Mouse (Mus musculus) cerebellum, postnatal 10 days (tissue): ENCODE measurements at regions not wholly inside any gene's neighbourhood (a gene's known extent, or its start where the extent isn't known, plus 50 kb on each side); places are given as distances from the start of the nearest gene placed in this dataset.

Experiments
- DNase-seq, 2 experiments: peaks; one replicate each; pipeline ENCODE4 v3.0.0; 2021; ENCODE audit warnings: mixed read lengths in 2 of 2

- peak; percentile 12 to 34 for DNase-seq
These were observed 197.4 kb downstream of the Meis1 start for GRCm38 (mm10) chr11:18821384-18821783.

DNA sequence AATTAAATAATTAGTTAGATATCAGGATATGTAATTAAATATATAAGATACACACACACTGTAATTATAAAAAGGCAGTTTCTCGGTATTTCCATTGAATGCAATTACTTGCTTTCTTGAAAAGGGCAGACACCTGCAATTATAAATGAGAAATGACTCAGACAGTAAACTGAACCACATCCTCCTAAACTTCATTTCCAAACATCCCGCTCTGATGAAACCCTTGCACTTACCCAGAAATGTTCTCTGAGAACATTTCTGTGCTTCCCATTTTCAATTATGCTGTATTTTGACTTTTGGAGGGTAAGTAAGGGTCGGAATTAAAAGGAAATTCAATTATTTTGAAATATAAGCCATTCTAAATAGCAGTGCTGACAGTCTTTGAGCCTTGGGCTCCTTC is 204.7 kb downstream of the Meis1 start:
- DNase-seq, result no peak

- DNase-seq, result no peak
These were observed 251.3 kb downstream of the Meis1 start for GRCm38 (mm10) chr11:18767479-18767878.

GRCm38 (mm10) chr11:18766458-18767016 is 252.2 kb downstream of the Meis1 start:
- no peak for DNase-seq

- peak in 1 of 2 experiments; percentile 31 for DNase-seq
These were observed 260.2 kb downstream of the Meis1 start for GRCm38 (mm10) chr11:18758591-18759074.

GRCm38 (mm10) chr11:18756576-18756975 is 262.2 kb downstream of the Meis1 start:
- peak; percentile 56 to 69 for DNase-seq

DNA sequence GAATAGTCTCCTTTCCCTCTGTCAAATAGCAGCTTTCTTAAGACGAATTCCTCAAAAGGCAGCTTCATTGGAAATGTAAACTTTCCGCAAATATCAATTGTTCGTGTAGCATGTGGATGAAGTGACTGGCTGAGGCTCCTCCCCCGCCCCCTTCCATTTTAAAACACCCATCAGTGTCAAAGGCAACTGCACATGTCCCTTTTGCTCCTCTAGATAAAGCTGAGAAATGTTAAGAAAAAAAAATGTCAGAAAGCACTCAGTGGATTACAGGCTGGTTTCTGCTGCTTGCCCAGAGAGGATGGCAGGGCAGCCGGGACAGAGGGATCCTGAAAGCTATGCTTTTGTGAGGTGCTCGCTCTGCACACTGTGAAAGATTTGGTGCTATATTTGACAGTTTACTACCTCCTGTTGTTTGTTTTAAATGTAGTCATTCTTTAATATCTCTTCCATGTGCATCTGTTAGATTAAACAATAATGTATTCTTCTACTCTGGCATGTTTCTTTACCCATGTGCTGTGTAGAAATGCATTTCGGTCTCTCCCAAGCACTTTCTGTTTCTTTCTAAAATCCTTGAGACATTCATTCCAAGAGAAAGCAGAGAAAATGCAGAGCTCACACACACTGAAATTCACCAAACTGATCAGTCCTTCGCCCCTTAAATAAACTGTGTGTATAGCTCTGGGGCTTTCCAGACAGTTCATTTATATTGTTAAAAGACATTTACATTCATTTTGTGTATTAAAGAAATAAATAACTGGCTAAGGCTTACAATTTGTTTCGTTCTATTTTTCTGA is 263.9 kb downstream of the Meis1 start:
- DNase-seq, result peak; percentile 76 to 79

- DNase-seq, result peak; percentile 70 to 73
These were observed 264.9 kb downstream of the Meis1 start for GRCm38 (mm10) chr11:18753856-18754255.

DNA sequence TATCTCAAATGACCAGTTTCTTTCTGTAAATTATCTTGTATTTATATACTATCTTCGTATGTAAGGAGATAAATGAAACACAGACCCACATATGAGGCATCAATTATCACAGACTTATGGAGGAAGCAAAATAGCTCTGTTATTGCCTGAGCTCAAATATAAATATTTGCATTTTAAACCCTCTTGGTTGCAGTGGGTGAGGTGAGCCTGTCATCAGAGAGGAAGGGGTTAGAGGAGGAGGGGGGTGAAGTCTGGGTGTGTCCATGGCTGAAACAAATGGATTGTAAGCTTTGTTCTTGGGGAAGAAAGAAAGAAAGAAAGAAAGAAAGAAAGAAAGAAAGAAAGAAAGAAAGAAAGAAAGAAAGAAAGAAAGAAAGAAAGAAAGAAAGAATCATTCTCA is 265.5 kb downstream of the Meis1 start:
- DNase-seq, result peak; percentile 59 to 69

DNA sequence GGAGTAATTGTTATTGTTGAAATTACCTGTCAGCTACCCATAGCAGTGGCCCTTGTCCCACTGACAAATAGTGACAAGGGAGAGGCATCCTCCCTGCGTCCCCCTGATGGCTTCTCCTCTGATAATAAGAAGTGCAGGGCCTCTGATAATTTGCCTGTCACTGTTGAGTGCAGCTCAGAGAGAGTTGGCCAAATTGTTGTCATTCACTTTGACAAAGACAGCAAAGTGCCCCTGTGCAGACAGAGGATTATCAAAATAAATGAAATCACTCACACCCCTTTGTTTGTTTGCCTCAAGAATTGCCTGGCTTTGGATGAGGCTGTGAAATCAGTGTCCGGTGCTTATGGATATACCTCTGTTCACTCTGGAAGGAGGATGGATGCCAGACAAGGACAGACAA is 266.3 kb downstream of the Meis1 start:
- DNase-seq, result peak; percentile 60 to 71

DNA sequence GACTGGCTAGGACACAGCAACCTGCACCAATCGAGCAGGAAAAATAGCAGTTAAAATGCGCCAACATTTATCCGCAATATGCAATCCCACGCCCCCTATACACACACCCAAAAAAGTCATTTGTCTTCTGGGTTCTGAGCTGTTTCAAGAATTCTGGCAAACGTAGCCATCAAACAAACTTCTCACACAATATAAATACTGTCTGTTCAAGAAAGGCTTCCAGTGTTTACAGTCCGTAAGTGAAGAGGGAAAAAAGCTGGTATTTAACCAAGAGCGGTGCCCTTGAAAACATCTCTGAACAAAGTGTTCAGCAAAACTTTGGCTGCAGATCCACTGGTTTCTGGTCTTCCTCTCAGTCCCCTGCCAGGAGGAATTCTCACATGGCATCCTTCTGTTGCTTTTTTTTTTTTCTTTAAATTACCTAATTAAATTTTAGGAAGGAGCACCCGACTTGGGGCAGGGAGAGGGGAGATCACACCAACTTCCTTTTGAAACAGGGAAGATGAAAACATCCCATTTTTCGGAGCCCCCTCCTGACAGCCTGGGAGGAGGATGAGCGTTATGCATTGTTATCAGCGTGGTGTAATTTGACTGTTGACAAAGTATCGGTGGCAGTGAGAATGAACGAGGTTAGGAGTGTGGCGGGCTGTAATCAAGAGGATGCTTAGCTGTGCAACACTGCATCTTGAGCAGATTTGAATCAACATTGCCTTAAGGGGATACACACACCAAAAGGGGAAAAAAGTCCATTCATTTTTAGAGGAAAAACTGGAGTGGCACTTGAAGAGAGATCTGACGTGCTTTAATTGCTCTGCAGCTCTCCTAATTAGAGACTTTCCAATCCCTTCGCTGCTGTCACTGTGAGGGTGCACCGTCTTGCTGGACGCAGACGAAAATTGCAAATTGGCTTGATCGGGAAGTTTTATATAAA is 267.6 kb downstream of the Meis1 start:
- peak; percentile 63 to 75 for DNase-seq

GRCm38 (mm10) chr11:18750080-18750375 is 268.8 kb downstream of the Meis1 start:
- no peak for DNase-seq

GRCm38 (mm10) chr11:18749265-18750079 is 269.3 kb downstream of the Meis1 start:
- peak; percentile 73 to 75 for DNase-seq

- DNase-seq, result peak; percentile 49 to 69
These were observed 270.8 kb downstream of the Meis1 start for GRCm38 (mm10) chr11:18747871-18748461.

GRCm38 (mm10) chr11:18747361-18747760 is 271.4 kb downstream of the Meis1 start:
- peak; percentile 31 to 53 for DNase-seq

- DNase-seq, result peak; percentile 52 to 62
These were observed 272.3 kb downstream of the Meis1 start for GRCm38 (mm10) chr11:18746486-18746885.

DNA sequence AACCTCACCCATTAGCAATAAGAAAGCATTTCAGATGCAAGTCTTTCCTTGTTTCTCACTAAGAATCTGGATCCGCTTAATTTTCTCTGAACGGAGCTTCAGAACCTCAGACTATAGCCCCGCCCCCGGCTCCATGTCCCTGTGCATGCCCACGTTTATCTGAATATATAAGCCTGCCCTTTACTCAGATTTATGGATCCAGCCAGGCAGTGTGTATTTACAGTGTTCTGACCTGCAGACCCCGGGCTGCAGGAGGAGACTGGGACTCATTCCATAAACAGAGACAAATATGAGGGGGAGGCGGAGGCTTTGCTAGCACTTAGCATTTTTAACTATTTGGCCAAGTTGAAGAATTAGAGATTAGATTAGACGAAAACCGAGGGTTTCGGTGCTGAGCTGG is 272.9 kb downstream of the Meis1 start:
- peak; percentile 62 for DNase-seq

DNA sequence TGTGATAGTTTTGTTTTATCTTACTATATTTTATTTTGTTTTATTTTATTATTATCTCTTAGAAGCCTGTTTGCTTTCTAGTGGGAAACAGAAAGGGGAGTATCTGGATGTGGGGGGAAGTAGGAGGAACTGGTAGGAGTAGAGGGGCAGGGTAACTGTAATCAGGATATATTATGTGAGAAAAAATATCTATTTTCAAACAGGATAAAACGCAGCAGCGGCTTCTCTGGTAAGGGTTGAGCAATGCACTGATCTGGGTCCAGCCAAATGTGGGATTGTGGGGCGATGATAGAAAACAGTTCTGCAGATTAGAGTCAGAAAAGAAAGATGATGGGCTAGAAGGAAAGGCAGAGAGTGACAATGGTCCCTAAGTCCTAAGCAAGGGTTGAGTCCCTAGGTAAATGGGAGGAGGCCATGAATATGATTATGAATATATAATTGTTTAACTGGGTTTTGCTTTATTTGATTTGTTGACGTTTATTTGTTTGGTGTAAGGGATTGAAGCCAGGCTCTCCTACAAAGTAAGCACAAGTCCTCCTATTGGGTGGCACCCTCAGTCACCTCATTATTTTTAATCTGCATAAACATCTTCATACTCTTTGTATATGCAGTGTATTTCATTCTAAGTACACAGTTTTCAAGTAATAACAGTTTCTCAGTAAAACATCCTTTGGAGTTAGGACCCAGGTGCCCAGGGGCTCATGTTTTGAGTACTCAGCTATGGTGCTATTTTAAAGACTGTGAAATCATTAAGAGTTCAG is 283.7 kb downstream of the Meis1 start:
- no peak for DNase-seq

DNA sequence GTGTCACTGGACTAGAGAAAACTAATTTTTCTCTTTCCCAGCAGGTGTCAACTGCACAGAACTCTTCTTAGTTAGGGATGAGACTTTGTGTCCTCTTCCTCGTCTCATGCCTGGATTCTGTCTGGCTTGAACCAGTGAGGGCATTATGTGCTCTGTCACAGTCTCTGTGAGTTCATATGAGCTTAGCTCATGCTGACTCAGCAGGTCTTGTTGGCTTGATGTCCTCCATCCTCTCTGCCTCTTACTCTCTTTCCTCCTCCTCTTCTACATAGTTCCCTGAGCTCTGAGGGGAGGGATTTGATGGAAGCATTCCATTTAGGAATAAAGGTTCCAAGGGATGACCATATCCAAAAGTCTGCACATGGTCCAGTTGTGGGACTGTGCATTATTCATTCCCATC is 284.7 kb downstream of the Meis1 start:
- no peak for DNase-seq

DNA sequence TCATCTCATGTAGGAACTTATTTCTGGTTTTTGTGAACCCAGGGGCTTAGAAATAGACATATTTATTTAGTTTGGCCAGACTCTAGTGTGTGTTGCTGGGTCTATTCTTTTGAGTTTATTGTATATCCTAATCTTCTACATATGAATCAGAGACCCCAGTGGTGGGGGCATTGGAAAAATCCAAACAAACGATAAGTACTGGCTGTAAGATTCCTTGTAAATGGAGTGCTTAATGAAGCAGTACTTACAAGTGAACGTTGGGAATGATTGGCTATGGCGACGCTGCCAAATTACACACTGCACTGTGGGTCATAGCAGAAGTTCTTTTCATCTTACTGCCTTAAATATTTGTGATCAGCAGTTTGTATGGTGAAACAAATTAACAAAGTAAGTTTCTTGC is 289.0 kb downstream of the Meis1 start:
- no peak for DNase-seq

DNA sequence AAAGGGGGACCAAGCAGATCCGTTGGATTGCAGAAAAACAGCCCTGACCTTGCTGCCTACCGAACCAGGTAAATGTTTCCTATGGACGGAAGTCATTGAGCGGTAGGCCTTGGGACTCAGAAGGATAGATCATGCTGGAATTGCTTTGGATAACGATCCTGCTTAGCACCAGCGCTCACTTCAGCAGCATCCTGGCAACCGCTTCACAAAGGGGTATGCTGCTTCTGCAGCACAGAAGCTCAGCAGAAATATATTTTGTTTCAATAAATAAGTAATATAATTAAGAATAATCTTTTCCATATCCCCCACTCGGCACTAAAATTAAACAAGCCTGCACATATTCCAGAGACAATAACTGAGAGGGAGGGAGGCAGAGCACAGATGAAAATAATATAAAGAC is 296.0 kb downstream of the Meis1 start:
- DNase-seq, result no peak

DNA sequence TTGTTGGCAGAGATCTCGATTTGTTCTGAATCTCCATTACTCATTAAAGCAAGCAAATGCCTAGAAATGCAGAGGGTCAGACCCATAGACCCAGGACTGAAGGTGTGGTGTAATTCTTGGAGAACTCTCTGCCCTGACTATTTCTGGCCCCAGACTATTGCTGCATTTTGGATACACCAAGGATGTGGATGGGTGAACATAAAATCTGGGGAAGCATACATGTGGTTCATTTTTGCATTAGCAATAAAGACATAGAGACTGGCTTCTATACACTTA is 303.0 kb downstream of the Meis1 start:
- no peak for DNase-seq
